Mouse (Mus musculus) neural tube, embryonic 14.5 days (tissue): ENCODE results near the gene Trappc11. TPM values are rescaled to one million over a fixed set of nuclear protein-coding genes. Genes with fewer than 3 reads are reported as not detected.

Source experiments
- ATAC-seq: fragments of 200-750 bp; cut with Nextera tagmentation; 2 replicates; pipeline ENCODE4 v1.8.0; 2017; ENCODE audit warnings: low read depth, mild to moderate bottlenecking, moderate TSS enrichment, moderate library complexity
- H3K27ac ChIP-seq: fragments of 300-500 bp; sonication (generic); 2 replicates; pipeline ENCODE4 v1.5.1; 2014; ENCODE audit warnings: low read depth, mild to moderate bottlenecking, control low read depth, low read length, moderate library complexity, mixed read lengths
- H3K27me3 ChIP-seq: fragments of 300-500 bp; sonication (generic); 2 replicates; pipeline ENCODE4 v1.6.1; 2014; ENCODE audit warnings: low read length; ENCODE audit not compliant: control insufficient read depth, insufficient read depth
- H3K36me3 ChIP-seq: fragments of 300-500 bp; sonication (generic); 2 replicates; pipeline ENCODE4 v1.6.1; 2014; ENCODE audit warnings: low read length, mixed read lengths; ENCODE audit not compliant: control insufficient read depth, insufficient read depth
- H3K4me1 ChIP-seq: fragments of 300-500 bp; sonication (generic); 2 replicates; pipeline ENCODE4 v1.6.1; 2014; ENCODE audit warnings: low read length; ENCODE audit not compliant: control insufficient read depth, insufficient read depth
- H3K4me2 ChIP-seq: fragments of 300-500 bp; sonication (generic); 2 replicates; pipeline ENCODE4 v1.6.1; 2014; ENCODE audit warnings: mild to moderate bottlenecking, low read depth, low read length, control low read depth
- H3K4me3 ChIP-seq: fragments of 300-500 bp; sonication (generic); 2 replicates; pipeline ENCODE4 v1.5.1; 2014; ENCODE audit warnings: low read depth, low read length, control low read depth, mixed read lengths
- H3K9ac ChIP-seq: fragments of 300-500 bp; sonication (generic); replicated peaks from 2 replicates; pipeline ENCODE4 v1.6.1; 2014; ENCODE audit warnings: low read depth, mild to moderate bottlenecking, control low read depth, low read length, mixed read lengths
- H3K9me3 ChIP-seq: fragments of 300-500 bp; sonication (generic); 2 replicates; pipeline ENCODE4 v1.6.1; 2016; ENCODE audit warnings: low read length; ENCODE audit not compliant: control insufficient read depth
- WGBS: fragments of 180-500 bp; shearing (Covaris S2); extraction: QIAGEN DNeasy Blood & Tissue Kit; methylation state at CpG from one replicate; pipeline ENCODE4 v1.1.7; 2014; 5-methylcytosine and 5-hydroxymethylcytosine counted together
- polyA plus RNA-seq: library from polyadenylated mRNA; unstranded; fragments of >200 nt; fragmentation: Nextera tagmentation; extraction: Ambion mirVana; gene quantifications from 2 replicates; pipeline ENCODE4 v1.2.1, GENCODE M21; 2014

Trappc11 gene
- polyA plus RNA-seq, 1 experiment from 2014 or later: 42.7 TPM

- WGBS: 88% methylated on average over 2 of the region's 2 CpGs
- Histone ChIP-seq H3K9me3 (no peaks in the 10 kb centered on the region), H3K9ac (no peak overlapping the region), H3K4me2 (no peak overlapping the region), H3K36me3 (peaks cover 68% of the 10 kb centered on the region), H3K4me3 (no peak overlapping the region), H3K4me1 (no peaks in the 10 kb centered on the region), H3K27ac (no peak overlapping the region), H3K27me3 (no peaks in the 10 kb centered on the region)
- no peak for ATAC-seq
Observed at GRCm38 (mm10) chr8:47501994-47502393, 31.3 kb downstream of the Trappc11 start.

GRCm38 (mm10) chr8:47495428-47495827 lies 37.8 kb downstream of the Trappc11 start:
- Histone ChIP-seq H3K27me3 (no peaks in the 10 kb centered on the region), H3K4me3 (no peak overlapping the region), H3K27ac (no peak overlapping the region), H3K9ac (no peak overlapping the region), H3K36me3 (peaks cover 63% of the 10 kb centered on the region), H3K4me2 (no peak overlapping the region), H3K4me1 (no peaks in the 10 kb centered on the region), H3K9me3 (no peaks in the 10 kb centered on the region)
- ATAC-seq: no peak
- 93% methylated on average over 6 of the region's 6 CpGs for WGBS

GRCm38 (mm10) chr8:47494602-47495153 lies 38.6 kb downstream of the Trappc11 start:
- WGBS: 89% methylated on average over 12 of the region's 12 CpGs
- H3K27me3 ChIP-seq: no peaks in the 10 kb centered on the region
- peaks cover 62% of the 10 kb centered on the region for H3K36me3 ChIP-seq
- H3K9ac ChIP-seq: no peak overlapping the region
- H3K27ac ChIP-seq: no peak overlapping the region
- ATAC-seq: no peak
- H3K4me2 ChIP-seq: no peak overlapping the region
- no peaks in the 10 kb centered on the region for H3K9me3 ChIP-seq
- H3K4me3 ChIP-seq: no peak overlapping the region
- no peaks in the 10 kb centered on the region for H3K4me1 ChIP-seq

GRCm38 (mm10) chr8:47493106-47493505 lies 40.2 kb downstream of the Trappc11 start:
- Histone ChIP-seq H3K4me1 (no peaks in the 10 kb centered on the region), H3K4me2 (no peak overlapping the region), H3K27ac (no peak overlapping the region), H3K36me3 (peaks cover 51% of the 10 kb centered on the region), H3K9ac (no peak overlapping the region), H3K27me3 (no peaks in the 10 kb centered on the region), H3K4me3 (no peak overlapping the region), H3K9me3 (no peaks in the 10 kb centered on the region)
- WGBS: 96% methylated on average over 12 of the region's 12 CpGs
- ATAC-seq: no peak

GRCm38 (mm10) chr8:47487231-47487630 lies 46.0 kb downstream of the Trappc11 start:
- Histone ChIP-seq H3K4me2 (no peak overlapping the region), H3K27ac (no peak overlapping the region), H3K9ac (no peak overlapping the region), H3K36me3 (peaks cover 15% of the 10 kb centered on the region; the same call in 1 of the 2 replicates), H3K4me1 (no peaks in the 10 kb centered on the region), H3K4me3 (no peak overlapping the region), H3K9me3 (no peaks in the 10 kb centered on the region), H3K27me3 (no peaks in the 10 kb centered on the region)
- no peak for ATAC-seq
- WGBS: 94% methylated on average over 3 of the region's 3 CpGs

GRCm38 (mm10) chr8:47482354-47483071 lies 50.8 kb downstream of the Trappc11 start:
- ATAC-seq: no peak
- Histone ChIP-seq H3K9ac (no peak overlapping the region), H3K4me2 (no peak overlapping the region), H3K36me3 (no peaks in the 10 kb centered on the region), H3K9me3 (no peaks in the 10 kb centered on the region), H3K27me3 (no peaks in the 10 kb centered on the region), H3K4me3 (no peak overlapping the region), H3K27ac (no peak overlapping the region), H3K4me1 (no peaks in the 10 kb centered on the region)
- WGBS: 54% methylated on average over 12 of the region's 12 CpGs

- Histone ChIP-seq H3K4me1 (no peaks in the 10 kb centered on the region), H3K4me2 (no peak overlapping the region), H3K36me3 (no peaks in the 10 kb centered on the region), H3K27me3 (no peaks in the 10 kb centered on the region), H3K4me3 (no peak overlapping the region), H3K9ac (no peak overlapping the region), H3K9me3 (no peaks in the 10 kb centered on the region), H3K27ac (no peak overlapping the region)
- ATAC-seq: peak; percentile 34; the same call in 1 of the 2 replicates
- WGBS: 83% methylated on average over 7 of the region's 7 CpGs
Observed at GRCm38 (mm10) chr8:47480039-47480438, 53.2 kb downstream of the Trappc11 start.

GRCm38 (mm10) chr8:47461650-47462049 lies 71.6 kb downstream of the Trappc11 start:
- H3K27me3 ChIP-seq: no peaks in the 10 kb centered on the region
- no peaks in the 10 kb centered on the region for H3K9me3 ChIP-seq
- no peak overlapping the region for H3K4me2 ChIP-seq
- WGBS: 68% methylated on average over 10 of the region's 10 CpGs
- no peak overlapping the region for H3K4me3 ChIP-seq
- H3K4me1 ChIP-seq: no peaks in the 10 kb centered on the region
- ATAC-seq: no peak
- H3K27ac ChIP-seq: no peak overlapping the region
- H3K9ac ChIP-seq: no peak overlapping the region
- no peaks in the 10 kb centered on the region for H3K36me3 ChIP-seq

GRCm38 (mm10) chr8:47459216-47459749 lies 74.0 kb downstream of the Trappc11 start:
- whole genome bisulfite sequencing: 83% methylated on average over 6 of the region's 6 CpGs
- ATAC-seq: no peak
- H3K4me2 ChIP-seq: no peak overlapping the region
- no peaks in the 10 kb centered on the region for H3K27me3 ChIP-seq
- no peak overlapping the region for H3K9ac ChIP-seq
- H3K4me1 ChIP-seq: no peaks in the 10 kb centered on the region
- H3K9me3 ChIP-seq: no peaks in the 10 kb centered on the region
- no peaks in the 10 kb centered on the region for H3K36me3 ChIP-seq
- H3K4me3 ChIP-seq: no peak overlapping the region
- H3K27ac ChIP-seq: no peak overlapping the region
